In the genomic region with DNA sequence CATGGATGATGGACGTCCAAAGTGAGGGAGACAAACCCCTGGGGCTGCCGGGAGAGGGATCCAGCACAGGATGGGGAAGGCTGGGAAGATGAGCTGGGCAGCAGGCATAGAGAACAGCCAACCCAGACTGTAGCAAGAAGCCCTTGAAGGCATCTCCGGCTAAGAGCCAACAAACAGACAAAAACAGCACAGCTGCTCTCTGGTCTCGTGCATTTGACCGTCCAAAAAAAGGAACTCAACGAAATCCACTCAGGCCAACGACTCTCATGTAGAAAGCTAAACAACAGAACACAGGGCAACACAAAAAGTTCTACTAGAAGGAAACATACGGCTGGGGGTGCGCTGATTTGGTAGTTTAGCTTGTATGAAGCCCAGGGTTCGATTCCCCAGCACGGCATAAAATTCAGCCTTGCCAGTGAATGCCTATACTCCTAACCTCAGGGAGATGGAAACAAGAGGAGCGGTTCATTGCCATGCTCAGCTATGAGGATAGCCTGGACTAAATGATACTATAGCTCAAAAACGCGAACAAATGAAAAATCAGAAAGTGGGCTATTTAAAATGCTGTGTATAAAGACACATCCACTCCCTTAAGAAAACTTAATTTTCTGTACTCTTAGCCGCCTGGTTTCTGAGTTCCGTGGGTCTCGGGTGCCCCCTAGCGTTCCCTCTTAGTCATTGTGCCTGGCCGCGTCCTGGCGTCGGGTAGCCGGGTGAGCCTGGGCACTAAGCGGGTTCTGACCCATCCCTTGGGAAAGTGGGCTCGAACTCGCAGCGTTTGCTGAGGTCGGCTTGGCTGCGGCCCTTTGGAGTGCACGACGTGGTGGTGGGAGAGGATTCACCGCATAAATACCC, we compare ENCODE assay signal across 8 mouse cellular contexts. TPM values are rescaled to one million over a fixed set of nuclear protein-coding genes. Genes with fewer than 3 reads are reported as not detected.
DNase-seq lines count a peak whose midpoint lies in the region; ATAC-seq and TF ChIP-seq lines count a peak whose summit lies in the region.

No protein-coding gene starts in this region.

- H3K4me2 ChIP-seq in forebrain, embryonic 14.5 days (ENCODE audit: low read length) = peak overlapping the region; percentile 58
- peak overlapping the region; percentile 84 for H3K4me2 ChIP-seq in lung, embryonic 15.5 days

- peak; percentile 13; the same call in 1 of the 2 replicates for ATAC-seq in forebrain, embryonic 14.5 days
- no peak for ATAC-seq in lung, embryonic 15.5 days (ENCODE audit: borderline replicate concordance, extremely low read depth, low FRiP score, low TSS enrichment)
- ATAC-seq in neutrophil, adult 5-6 weeks (ENCODE audit: extremely low read depth, insufficient number of reproducible peaks, low FRiP score, poor library complexity, severe bottlenecking) = peak; percentile 75

- H3K27ac ChIP-seq in MEL (ENCODE audit: control insufficient read depth, low read depth, low read length) = no peak overlapping the region; the same call in 1 of the 2 replicates
- no peak overlapping the region for H3K27ac ChIP-seq in forebrain, embryonic 14.5 days (ENCODE audit: low read depth, low read length)
- 0 out of 2 replicates have a peak overlapping the region, but pooled peaks have one; percentile 85 for H3K27ac ChIP-seq in lung, embryonic 15.5 days

- no peaks in the 10 kb centered on the region for H3K27me3 ChIP-seq in MEL (ENCODE audit: control insufficient read depth in 1 of 2, insufficient read depth in 2 of 2, low read length in 2 of 2)
- H3K27me3 ChIP-seq in forebrain, embryonic 14.5 days (replicated peaks; ENCODE audit: control insufficient read depth, insufficient read depth, low read length) = peaks cover 24% of the 10 kb centered on the region
- no peaks in the 10 kb centered on the region for H3K27me3 ChIP-seq in lung, embryonic 15.5 days

- H3K36me3 ChIP-seq in MEL (ENCODE audit: control insufficient read depth in 1 of 2, insufficient read depth in 2 of 2, low read length in 2 of 2) = peaks cover 0 to 6% of the 10 kb centered on the region in 2 experiments; a peak in 1 of 4 replicates
- no peaks in the 10 kb centered on the region for H3K36me3 ChIP-seq in forebrain, embryonic 14.5 days (ENCODE audit: control insufficient read depth, insufficient read depth, low read length)
- H3K36me3 ChIP-seq in lung, embryonic 15.5 days = no peaks in the 10 kb centered on the region

- intact Hi-C loops in heart, postnatal 14 days (cut with DNase I) = loop anchor here (2.0 to 5.0 kb wide), 5 partner anchors 106 to 426 kb away; partner anchors contain the start of genes Ppp2r5c and Wdr20

- H3K79me2 ChIP-seq in MEL (ENCODE audit: control insufficient read depth, insufficient read depth, low read length, poor library complexity) = no peaks in the 10 kb centered on the region; the same call in 1 of the 2 replicates

- 0 out of 4 replicates have a peak, but pooled peaks of 1 of the 2 experiments have one; percentile 18 for TF ChIP-seq EP300 in MEL (IDR thresholded peaks at IDR 0.05; ENCODE audit: low read depth in 1 of 2, low read length in 2 of 2)

- peak; percentile 68 to 97 (median 93) for TF ChIP-seq CTCF in MEL (IDR thresholded peaks at IDR 0.05 in 2 of 3, conservative IDR thresholded peaks at IDR 0.05 in 1 of 3; ENCODE audit: control insufficient read depth in 1 of 3, insufficient read depth in 1 of 3, low read depth in 2 of 3, low read length in 3 of 3, poor library complexity in 1 of 3, severe bottlenecking in 1 of 3)

- 19% methylated on average over 32 of the region's 32 CpGs for WGBS in forebrain, embryonic 14.5 days
- 19% methylated on average over 32 of the region's 32 CpGs for WGBS in large intestine, adult 2 months
- 17% methylated on average over 32 of the region's 32 CpGs for WGBS in lung, embryonic 15.5 days

- H3K4me3 ChIP-seq in MEL (ENCODE audit: control insufficient read depth in 1 of 2, insufficient read depth in 1 of 2, low read depth in 2 of 2, low read length in 2 of 2) = peak overlapping the region; percentile 47 to 85
- H3K4me3 ChIP-seq in forebrain, embryonic 14.5 days (ENCODE audit: low read depth, low read length) = peak overlapping the region; percentile 35
- peak overlapping the region; percentile 62 for H3K4me3 ChIP-seq in lung, embryonic 15.5 days

- no peaks in the 10 kb centered on the region for H3K9me3 ChIP-seq in MEL (replicated peaks; ENCODE audit: insufficient read depth, low read length)
- H3K9me3 ChIP-seq in forebrain, embryonic 14.5 days (replicated peaks; ENCODE audit: control insufficient read depth, low read length) = no peaks in the 10 kb centered on the region
- H3K9me3 ChIP-seq in lung, embryonic 15.5 days = no peaks in the 10 kb centered on the region

- peaks cover 0 to 12% of the 10 kb centered on the region in 2 experiments; a peak in 2 of 4 replicates for H3K4me1 ChIP-seq in MEL (ENCODE audit: control insufficient read depth in 1 of 2, insufficient read depth in 2 of 2, low read length in 2 of 2)
- H3K4me1 ChIP-seq in forebrain, embryonic 14.5 days (ENCODE audit: control insufficient read depth, insufficient read depth, low read length) = peaks cover 5% of the 10 kb centered on the region; the same call in 1 of the 2 replicates
- peaks cover 23% of the 10 kb centered on the region for H3K4me1 ChIP-seq in lung, embryonic 15.5 days

- TF ChIP-seq RAD21 in MEL (IDR thresholded peaks at IDR 0.05; ENCODE audit: low read depth, low read length) = peak; percentile 95

- DNase-seq in MEL (ENCODE audit: low read depth, low spot score) = peak; percentile 90
- peak; percentile 77 for DNase-seq in cerebellum, adult 11-12 months
- peak; percentile 82 for DNase-seq in forebrain, embryonic 14.5 days (ENCODE audit: low spot score)
- peak; percentile 88 to 90 for DNase-seq in heart, postnatal 14 days
- peak; percentile 65 for DNase-seq in large intestine, adult 2 months (ENCODE audit: low read depth, low spot score)
- DNase-seq in testis, postnatal 14 days (ENCODE audit: low spot score) = peak; percentile 80

- H3K9ac ChIP-seq in MEL (ENCODE audit: control insufficient read depth, low read depth, low read length, poor library complexity, severe bottlenecking) = peak overlapping the region; percentile 65
- H3K9ac ChIP-seq in forebrain, embryonic 14.5 days (ENCODE audit: low read length) = peak overlapping the region; percentile 48
- peak overlapping the region; percentile 49 for H3K9ac ChIP-seq in lung, embryonic 15.5 days

- no peak for TF ChIP-seq POLR2A in MEL (IDR thresholded peaks at IDR 0.05; ENCODE audit: control insufficient read depth in 1 of 2, insufficient read depth in 1 of 2, low read depth in 1 of 2, low read length in 2 of 2, poor library complexity in 1 of 2)

TF ChIP-seq in MEL, 35 proteins besides CTCF, POLR2A, EP300 and RAD21 (continues in another document):
- peak; percentile 49 for TF ChIP-seq ZNF384 (IDR thresholded peaks at IDR 0.05; ENCODE audit: low read depth, low read length)
- 0 out of 2 replicates have a peak, but pooled peaks have one; percentile 11 for TF ChIP-seq MYC (IDR thresholded peaks at IDR 0.05; ENCODE audit: low read depth, low read length)
- TF ChIP-seq ZC3H11A (IDR thresholded peaks at IDR 0.05; ENCODE audit: low read depth, low read length) = peak; percentile 70; the same call in 1 of the 2 replicates
- no peak for TF ChIP-seq MAZ (IDR thresholded peaks at IDR 0.05; ENCODE audit: low read depth, low read length)
- TF ChIP-seq SIN3A (IDR thresholded peaks at IDR 0.05; ENCODE audit: low read length) = peak; percentile 84
- peak; percentile 23; the same call in 1 of the 2 replicates for TF ChIP-seq RCOR1 (IDR thresholded peaks at IDR 0.05; ENCODE audit: low read depth, low read length)
- no peak for TF ChIP-seq TAL1 (IDR thresholded peaks at IDR 0.05; ENCODE audit: low read length)
- TF ChIP-seq ELF1 (IDR thresholded peaks at IDR 0.05; ENCODE audit: low read depth, low read length) = no peak

RNA-seq across cellular contexts. Expression of gene Mok, which starts 2.7 kb away (rescaled TPM):
- total RNA-seq in MEL (2012; rRNA removed) = 0.39 and 1.2 TPM in 2 replicates
- 1 to 10 TPM in 1 of 2 experiments, not detected in 1; 1.6 TPM for polyA plus RNA-seq in MEL (2012; ENCODE audit: insufficient read depth in 1 of 2, insufficient read length in 2 of 2, low read depth in 1 of 2, low replicate concordance in 2 of 2, missing spikeins in 1 of 2)
- 16.3 and 18.9 TPM in 2 replicates for polyA plus RNA-seq in forebrain, embryonic 14.5 days (2014; fragmentation: Nextera tagmentation; extraction: Ambion mirVana)
- total RNA-seq in heart, postnatal 14 days (2021) = under 1 TPM; 0.65 to 0.78 TPM
- 0.64 and 0.81 TPM in 2 replicates for polyA plus RNA-seq in large intestine, adult 2 months (2012; rRNA removed)
- 7.1 and 7.4 TPM in 2 replicates for polyA plus RNA-seq in lung, embryonic 15.5 days (2015; fragmentation: Nextera tagmentation; extraction: Ambion mirVana)
- 0.25 and 0.70 TPM in 2 replicates for total RNA-seq in neutrophil, adult 5-6 weeks (2017)

RNA-seq across cellular contexts. Expression of gene Zfp839, which starts 6.6 kb away (rescaled TPM):
- 2.7 and 4.2 TPM in 2 replicates for total RNA-seq in MEL (2012; rRNA removed)
- 1 to 10 TPM in 1 of 2 experiments, not detected in 1; 5.0 TPM for polyA plus RNA-seq in MEL (2012; ENCODE audit: insufficient read depth in 1 of 2, insufficient read length in 2 of 2, low read depth in 1 of 2, low replicate concordance in 2 of 2, missing spikeins in 1 of 2)
- 0.81 and 0.88 TPM in 2 replicates for polyA plus RNA-seq in forebrain, embryonic 14.5 days (2014; fragmentation: Nextera tagmentation; extraction: Ambion mirVana)
- total RNA-seq in heart, postnatal 14 days (2021) = 1 to 10 TPM; 7.9 to 8.0 TPM
- polyA plus RNA-seq in large intestine, adult 2 months (2012; rRNA removed) = 3.3 and 5.7 TPM in 2 replicates
- 4.7 and 6.2 TPM in 2 replicates for polyA plus RNA-seq in lung, embryonic 15.5 days (2015; fragmentation: Nextera tagmentation; extraction: Ambion mirVana)
- total RNA-seq in neutrophil, adult 5-6 weeks (2017) = 12.8 and 13.6 TPM in 2 replicates

RNA-seq across cellular contexts. Expression of gene Cinp, which starts 45.5 kb away (rescaled TPM):
- total RNA-seq in MEL (2012; rRNA removed) = 189 and 210 TPM in 2 replicates
- 100 to 1,000 TPM in 1 of 2 experiments, not detected in 1; 162 TPM for polyA plus RNA-seq in MEL (2012; ENCODE audit: insufficient read depth in 1 of 2, insufficient read length in 2 of 2, low read depth in 1 of 2, low replicate concordance in 2 of 2, missing spikeins in 1 of 2)
- 86.2 and 87.5 TPM in 2 replicates for polyA plus RNA-seq in forebrain, embryonic 14.5 days (2014; fragmentation: Nextera tagmentation; extraction: Ambion mirVana)
- 10 to 100 TPM; 35.3 to 38.1 TPM for total RNA-seq in heart, postnatal 14 days (2021)
- polyA plus RNA-seq in large intestine, adult 2 months (2012; rRNA removed) = 25.6 and 26.4 TPM in 2 replicates
- polyA plus RNA-seq in lung, embryonic 15.5 days (2015; fragmentation: Nextera tagmentation; extraction: Ambion mirVana) = 73.7 and 79.1 TPM in 2 replicates
- 25.8 and 26.6 TPM in 2 replicates for total RNA-seq in neutrophil, adult 5-6 weeks (2017)

RNA-seq across cellular contexts. Expression of gene Tecpr2, which starts 45.6 kb away (rescaled TPM):
- total RNA-seq in MEL (2012; rRNA removed) = 5.9 and 6.0 TPM in 2 replicates
- polyA plus RNA-seq in MEL (2012; ENCODE audit: insufficient read depth in 1 of 2, insufficient read length in 2 of 2, low read depth in 1 of 2, low replicate concordance in 2 of 2, missing spikeins in 1 of 2) = 1 to 10 TPM in 1 of 2 experiments, not detected in 1; 5.8 TPM
- 3.8 and 5.9 TPM in 2 replicates for polyA plus RNA-seq in forebrain, embryonic 14.5 days (2014; fragmentation: Nextera tagmentation; extraction: Ambion mirVana)
- 1 to 10 TPM; 5.7 to 6.0 TPM for total RNA-seq in heart, postnatal 14 days (2021)
- polyA plus RNA-seq in large intestine, adult 2 months (2012; rRNA removed) = 2.3 and 4.3 TPM in 2 replicates
- polyA plus RNA-seq in lung, embryonic 15.5 days (2015; fragmentation: Nextera tagmentation; extraction: Ambion mirVana) = 3.1 and 3.3 TPM in 2 replicates
- 3.9 and 4.9 TPM in 2 replicates for total RNA-seq in neutrophil, adult 5-6 weeks (2017)
